Mouse (Mus musculus): ENCODE measurements around the gene Arl8a. TPM values are rescaled to one million over a fixed set of nuclear protein-coding genes. Genes with fewer than 3 reads are reported as not detected.

Gene Arl8a
- polyA plus RNA-seq, 1 experiment from 2014 or later: 9.9 TPM

- Histone ChIP-seq H3K27me3 (ENCODE audit: control insufficient read depth, insufficient read depth, low read depth, low read length) (no peaks in the 10 kb centered on the region), H3K36me3 (ENCODE audit: control insufficient read depth, insufficient read depth) (no peaks in the 10 kb centered on the region), H3K4me3 (ENCODE audit: low read depth, low read length) (no peak overlapping the region), H3K27ac (ENCODE audit: low read length) (no peak overlapping the region), H3K9me3 (replicated peaks; ENCODE audit: control insufficient read depth, low read length) (no peaks in the 10 kb centered on the region), H3K4me2 (ENCODE audit: low read depth, low read length) (no peak overlapping the region), H3K9ac (ENCODE audit: low read depth, low read length) (no peak overlapping the region), H3K4me1 (ENCODE audit: control insufficient read depth, low read depth, low read length) (peaks cover 15% of the 10 kb centered on the region)
- WGBS (ENCODE audit: insufficient replicate concordance): 65% methylated on average over 5 of the region's 5 CpGs
- ATAC-seq (ENCODE audit: low read depth): no peak
Observed at GRCm38 (mm10) chr1:135158633-135159032, 12.0 kb downstream of the Arl8a start.

DNA sequence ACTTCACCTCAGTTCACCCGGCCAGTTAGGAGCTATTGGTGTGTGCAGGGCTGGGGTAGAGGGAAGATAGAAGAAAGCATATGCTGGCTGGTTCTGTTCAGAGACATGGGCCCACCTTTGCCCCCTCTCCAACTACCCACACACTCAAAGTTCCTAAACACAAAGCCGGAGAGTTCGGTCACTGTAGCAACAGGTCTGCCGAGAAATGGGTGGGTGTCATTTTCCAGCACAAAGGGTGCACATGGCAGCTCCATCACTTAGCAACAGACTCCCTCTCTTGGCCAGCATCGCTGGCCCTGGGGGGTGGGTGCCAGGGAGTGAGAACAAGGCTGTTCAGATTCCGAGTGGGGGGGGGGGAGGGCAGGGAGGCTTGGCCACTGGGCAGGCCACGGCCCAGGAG is 12.4 kb downstream of the Arl8a start:
- Histone ChIP-seq H3K27ac (ENCODE audit: low read length) (no peak overlapping the region), H3K4me1 (ENCODE audit: control insufficient read depth, low read depth, low read length) (peaks cover 13% of the 10 kb centered on the region), H3K4me2 (ENCODE audit: low read depth, low read length) (no peak overlapping the region), H3K27me3 (ENCODE audit: control insufficient read depth, insufficient read depth, low read depth, low read length) (no peaks in the 10 kb centered on the region), H3K9ac (ENCODE audit: low read depth, low read length) (no peak overlapping the region), H3K4me3 (ENCODE audit: low read depth, low read length) (no peak overlapping the region), H3K36me3 (ENCODE audit: control insufficient read depth, insufficient read depth) (no peaks in the 10 kb centered on the region), H3K9me3 (replicated peaks; ENCODE audit: control insufficient read depth, low read length) (no peaks in the 10 kb centered on the region)
- 58% methylated on average over 7 of the region's 7 CpGs for WGBS (ENCODE audit: insufficient replicate concordance)
- ATAC-seq (ENCODE audit: low read depth): no peak

GRCm38 (mm10) chr1:135159556-135160123 is 13.0 kb downstream of the Arl8a start:
- H3K36me3 ChIP-seq (ENCODE audit: control insufficient read depth, insufficient read depth): no peaks in the 10 kb centered on the region
- H3K9me3 ChIP-seq (replicated peaks; ENCODE audit: control insufficient read depth, low read length): no peaks in the 10 kb centered on the region
- WGBS (ENCODE audit: insufficient replicate concordance): 65% methylated on average over 11 of the region's 11 CpGs
- no peak overlapping the region for H3K27ac ChIP-seq (ENCODE audit: low read length)
- H3K9ac ChIP-seq (ENCODE audit: low read depth, low read length): no peak overlapping the region
- ATAC-seq (ENCODE audit: low read depth): no peak
- H3K4me2 ChIP-seq (ENCODE audit: low read depth, low read length): no peak overlapping the region
- no peaks in the 10 kb centered on the region for H3K27me3 ChIP-seq (ENCODE audit: control insufficient read depth, insufficient read depth, low read depth, low read length)
- H3K4me1 ChIP-seq (ENCODE audit: control insufficient read depth, low read depth, low read length): peaks cover 7% of the 10 kb centered on the region
- H3K4me3 ChIP-seq (ENCODE audit: low read depth, low read length): no peak overlapping the region

DNA sequence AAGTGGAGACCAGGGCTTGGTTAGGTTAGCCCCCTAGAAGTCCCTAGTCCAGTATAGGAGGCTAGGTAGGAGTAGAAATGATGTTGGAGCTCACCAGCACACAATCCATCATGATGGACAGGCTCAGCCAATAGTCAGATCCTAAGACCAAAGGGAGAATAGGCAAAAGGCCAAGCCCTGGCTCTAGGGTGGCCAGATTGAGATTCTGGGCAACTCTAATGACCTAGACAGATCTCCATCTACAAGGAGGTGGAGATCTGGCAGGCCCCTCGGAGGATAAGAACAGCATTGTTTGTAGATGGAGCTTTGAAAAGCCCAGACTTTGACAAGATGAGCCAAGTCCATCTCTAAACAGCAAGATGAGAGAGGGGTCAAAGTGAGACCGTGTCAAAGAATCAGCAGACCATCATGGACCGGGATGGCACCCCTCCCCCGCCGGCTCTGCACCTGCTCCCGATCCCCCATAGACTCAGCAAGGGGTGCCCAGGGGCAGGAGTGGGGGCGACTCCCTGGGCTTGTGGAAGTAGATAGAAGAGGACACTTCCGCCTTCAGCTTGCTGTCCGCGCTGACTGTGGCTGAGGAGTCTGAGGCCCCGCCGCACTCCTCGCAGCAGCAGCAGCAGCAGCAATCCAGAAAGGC is 13.9 kb downstream of the Arl8a start:
- no peak overlapping the region for H3K9ac ChIP-seq (ENCODE audit: low read depth, low read length)
- H3K27ac ChIP-seq (ENCODE audit: low read length): no peak overlapping the region
- H3K4me1 ChIP-seq (ENCODE audit: control insufficient read depth, low read depth, low read length): no peaks in the 10 kb centered on the region
- no peaks in the 10 kb centered on the region for H3K27me3 ChIP-seq (ENCODE audit: control insufficient read depth, insufficient read depth, low read depth, low read length)
- no peak overlapping the region for H3K4me2 ChIP-seq (ENCODE audit: low read depth, low read length)
- no peaks in the 10 kb centered on the region for H3K9me3 ChIP-seq (replicated peaks; ENCODE audit: control insufficient read depth, low read length)
- H3K4me3 ChIP-seq (ENCODE audit: low read depth, low read length): no peak overlapping the region
- no peaks in the 10 kb centered on the region for H3K36me3 ChIP-seq (ENCODE audit: control insufficient read depth, insufficient read depth)
- no peak for ATAC-seq (ENCODE audit: low read depth)
- 67% methylated on average over 13 of the region's 13 CpGs for WGBS (ENCODE audit: insufficient replicate concordance)

DNA sequence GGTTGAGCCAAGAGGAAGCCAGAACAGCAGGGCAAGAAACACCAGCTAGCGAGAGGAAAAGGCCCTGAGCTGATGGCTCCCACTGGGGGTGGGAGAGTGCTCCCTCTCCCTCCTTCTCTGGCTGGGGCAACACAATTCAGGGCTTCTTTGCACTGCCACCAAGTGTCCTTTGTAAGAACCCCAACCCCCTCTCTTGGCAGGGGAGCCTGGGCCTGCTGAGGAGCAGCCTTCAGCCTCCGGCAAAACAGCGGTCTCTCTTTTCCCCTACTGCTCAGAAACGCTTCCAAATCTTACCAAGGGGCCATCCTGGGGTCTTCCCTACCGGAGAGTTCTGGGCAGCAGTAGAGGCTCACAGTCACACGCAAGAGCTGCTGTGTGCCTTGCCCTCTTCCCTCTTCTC is 16.1 kb downstream of the Arl8a start:
- WGBS (ENCODE audit: insufficient replicate concordance): 66% methylated on average over 6 of the region's 6 CpGs
- no peak for ATAC-seq (ENCODE audit: low read depth)
- no peaks in the 10 kb centered on the region for H3K4me1 ChIP-seq (ENCODE audit: control insufficient read depth, low read depth, low read length)
- H3K4me2 ChIP-seq (ENCODE audit: low read depth, low read length): no peak overlapping the region
- no peak overlapping the region for H3K27ac ChIP-seq (ENCODE audit: low read length)
- no peak overlapping the region for H3K4me3 ChIP-seq (ENCODE audit: low read depth, low read length)
- H3K27me3 ChIP-seq (ENCODE audit: control insufficient read depth, insufficient read depth, low read depth, low read length): no peaks in the 10 kb centered on the region
- no peaks in the 10 kb centered on the region for H3K36me3 ChIP-seq (ENCODE audit: control insufficient read depth, insufficient read depth)
- no peaks in the 10 kb centered on the region for H3K9me3 ChIP-seq (replicated peaks; ENCODE audit: control insufficient read depth, low read length)
- H3K9ac ChIP-seq (ENCODE audit: low read depth, low read length): no peak overlapping the region

DNA sequence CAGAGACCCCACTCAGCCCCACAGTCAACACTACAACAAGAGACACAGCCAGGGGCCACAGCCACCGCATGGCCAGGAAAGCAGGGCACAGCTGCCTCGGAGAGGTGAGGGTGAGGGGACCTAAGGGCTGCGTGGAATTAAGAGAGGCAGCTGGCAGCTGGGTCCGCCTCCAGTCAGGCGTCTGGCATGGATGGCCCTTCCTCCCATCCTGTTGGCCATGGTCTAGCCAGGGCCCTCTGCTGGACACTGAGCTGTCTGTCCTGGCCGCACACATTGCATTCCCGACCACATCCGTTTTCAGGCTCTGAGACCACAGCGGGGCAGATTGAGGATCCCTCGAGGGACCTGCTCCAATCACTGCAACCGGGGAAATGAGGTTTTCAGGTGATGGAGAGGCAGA is 20.8 kb downstream of the Arl8a start, which contains the start of gene Gpr37l1:
Gpr37l1 (minus strand) TSS at position 247 of the 400 bp plus-strand sequence.
- Histone ChIP-seq H3K9me3 (replicated peaks; ENCODE audit: control insufficient read depth, low read length) (no peaks in the 10 kb centered on the region), H3K27ac (ENCODE audit: low read length) (no peak within 1 kb of the TSS), H3K36me3 (ENCODE audit: control insufficient read depth, insufficient read depth) (no peaks in the 10 kb centered on the region), H3K9ac (ENCODE audit: low read depth, low read length) (no peak within 1 kb of the TSS), H3K4me2 (ENCODE audit: low read depth, low read length) (no peak within 1 kb of the TSS), H3K27me3 (ENCODE audit: control insufficient read depth, insufficient read depth, low read depth, low read length) (0 out of 2 replicates have a peak, but pooled peaks cover 3% of the 10 kb centered on the region), H3K4me3 (ENCODE audit: low read depth, low read length) (no peak within 1 kb of the TSS), H3K4me1 (ENCODE audit: control insufficient read depth, low read depth, low read length) (no peaks in the 10 kb centered on the region; the same call in 1 of the 2 replicates)
- no peak; the same call in 1 of the 2 replicates for ATAC-seq (ENCODE audit: low read depth)
- 55% methylated on average over 11 of the region's 11 CpGs for WGBS (ENCODE audit: insufficient replicate concordance)

GRCm38 (mm10) chr1:135168453-135169200 is 22.0 kb downstream of the Arl8a start:
- 62% methylated on average over 10 of the region's 10 CpGs for WGBS (ENCODE audit: insufficient replicate concordance)
- no peak for ATAC-seq (ENCODE audit: low read depth)

GRCm38 (mm10) chr1:135169556-135170224 is 23.1 kb downstream of the Arl8a start:
- WGBS (ENCODE audit: insufficient replicate concordance): 42% methylated on average over 12 of the region's 12 CpGs
- Histone ChIP-seq H3K27me3 (ENCODE audit: control insufficient read depth, insufficient read depth, low read depth, low read length) (0 out of 2 replicates have a peak, but pooled peaks cover 3% of the 10 kb centered on the region), H3K36me3 (ENCODE audit: control insufficient read depth, insufficient read depth) (no peaks in the 10 kb centered on the region), H3K9me3 (replicated peaks; ENCODE audit: control insufficient read depth, low read length) (no peaks in the 10 kb centered on the region), H3K4me2 (ENCODE audit: low read depth, low read length) (no peak overlapping the region; the same call in 1 of the 2 replicates), H3K9ac (ENCODE audit: low read depth, low read length) (no peak overlapping the region), H3K4me3 (ENCODE audit: low read depth, low read length) (no peak overlapping the region), H3K27ac (ENCODE audit: low read length) (0 out of 2 replicates have a peak overlapping the region, but pooled peaks have one; percentile 16), H3K4me1 (ENCODE audit: control insufficient read depth, low read depth, low read length) (no peaks in the 10 kb centered on the region; the same call in 1 of the 2 replicates)
- peak; percentile 64; the same call in 1 of the 2 replicates for ATAC-seq (ENCODE audit: low read depth)

More at GRCm38 (mm10) chr1:135168453-135169200, 22.0 kb downstream of the Arl8a start:
- Histone ChIP-seq H3K36me3 (ENCODE audit: control insufficient read depth, insufficient read depth) (no peaks in the 10 kb centered on the region), H3K4me1 (ENCODE audit: control insufficient read depth, low read depth, low read length) (no peaks in the 10 kb centered on the region; the same call in 1 of the 2 replicates), H3K9ac (ENCODE audit: low read depth, low read length) (no peak overlapping the region), H3K27ac (ENCODE audit: low read length) (no peak overlapping the region), H3K4me3 (ENCODE audit: low read depth, low read length) (no peak overlapping the region), H3K4me2 (ENCODE audit: low read depth, low read length) (no peak overlapping the region), H3K9me3 (replicated peaks; ENCODE audit: control insufficient read depth, low read length) (no peaks in the 10 kb centered on the region), H3K27me3 (ENCODE audit: control insufficient read depth, insufficient read depth, low read depth, low read length) (0 out of 2 replicates have a peak, but pooled peaks cover 3% of the 10 kb centered on the region)
